Mouse (Mus musculus): Measurements from ENCODE around the gene Gm815. TPM values are rescaled to one million over a fixed set of nuclear protein-coding genes. Genes with fewer than 3 reads are reported as not detected.

Gm815 gene
- total and polyA plus RNA-seq, 3 experiments: not detected

GRCm38 (mm10) chr19:26858427-26859194, 27.1 kb upstream of the Gm815 start:
- Histone ChIP-seq H3K9me3 (replicated peaks; ENCODE audit: insufficient read depth, low read length) (no peaks in the 10 kb centered on the region), H3K4me1 (ENCODE audit: control insufficient read depth in 1 of 2, insufficient read depth in 2 of 2, low read length in 2 of 2) (peaks cover 0 to 7% of the 10 kb centered on the region in 2 experiments; a peak in 1 of 4 replicates), H3K4me3 (ENCODE audit: control insufficient read depth in 1 of 2, insufficient read depth in 1 of 2, low read depth in 2 of 2, low read length in 2 of 2) (no peak overlapping the region), H3K36me3 (ENCODE audit: control insufficient read depth in 1 of 2, insufficient read depth in 2 of 2, low read length in 2 of 2) (peaks cover 0 to 8% of the 10 kb centered on the region in 2 experiments; a peak in 2 of 4 replicates), H3K27ac (ENCODE audit: control insufficient read depth, low read depth, low read length) (no peak overlapping the region), H3K79me2 (ENCODE audit: control insufficient read depth, insufficient read depth, low read length, poor library complexity) (no peaks in the 10 kb centered on the region), H3K27me3 (ENCODE audit: control insufficient read depth in 1 of 2, insufficient read depth in 2 of 2, low read length in 2 of 2) (no peaks in the 10 kb centered on the region), H3K9ac (ENCODE audit: control insufficient read depth, low read depth, low read length, poor library complexity, severe bottlenecking) (no peak overlapping the region)
- DNase-seq (ENCODE audit: low read depth, low spot score): no peak
- TF ChIP-seq GABPA (IDR thresholded peaks at IDR 0.05; ENCODE audit: low read depth, low read length) (no peak), HCFC1 (IDR thresholded peaks at IDR 0.05; ENCODE audit: low read depth, low read length) (no peak), ZNF384 (IDR thresholded peaks at IDR 0.05; ENCODE audit: low read depth, low read length) (no peak), UBTF (IDR thresholded peaks at IDR 0.05; ENCODE audit: borderline replicate concordance, insufficient read depth, low read depth, low read length) (no peak)

GRCm38 (mm10) chr19:26859195-26859570, 26.5 kb upstream of the Gm815 start:
- peaks cover 0 to 2% of the 10 kb centered on the region in 2 experiments; a peak in 2 of 4 replicates for H3K36me3 ChIP-seq (ENCODE audit: control insufficient read depth in 1 of 2, insufficient read depth in 2 of 2, low read length in 2 of 2)
- H3K27ac ChIP-seq (ENCODE audit: control insufficient read depth, low read depth, low read length): no peak overlapping the region
- DNase-seq (ENCODE audit: low read depth, low spot score): no peak
- peaks cover 0 to 3% of the 10 kb centered on the region in 2 experiments; a peak in 1 of 4 replicates for H3K4me1 ChIP-seq (ENCODE audit: control insufficient read depth in 1 of 2, insufficient read depth in 2 of 2, low read length in 2 of 2)
- no peak overlapping the region for H3K9ac ChIP-seq (ENCODE audit: control insufficient read depth, low read depth, low read length, poor library complexity, severe bottlenecking)
- no peaks in the 10 kb centered on the region for H3K27me3 ChIP-seq (ENCODE audit: control insufficient read depth in 1 of 2, insufficient read depth in 2 of 2, low read length in 2 of 2)
- H3K79me2 ChIP-seq (ENCODE audit: control insufficient read depth, insufficient read depth, low read length, poor library complexity): no peaks in the 10 kb centered on the region
- TF ChIP-seq TBP (IDR thresholded peaks at IDR 0.05; ENCODE audit: low read depth, low read length) (no peak), CHD1 (IDR thresholded peaks at IDR 0.05; ENCODE audit: low read depth, low read length) (no peak), KAT2A (conservative IDR thresholded peaks at IDR 0.05; ENCODE audit: low read depth, low read length) (no peak), NRF1 (IDR thresholded peaks at IDR 0.05; ENCODE audit: insufficient read depth, low read depth, low read length, poor library complexity, severe bottlenecking) (no peak), MAFK (IDR thresholded peaks at IDR 0.05; ENCODE audit: borderline replicate concordance, low read depth, low read length) (no peak), MAX (IDR thresholded peaks at IDR 0.05; ENCODE audit: low read length) (no peak), UBTF (IDR thresholded peaks at IDR 0.05; ENCODE audit: borderline replicate concordance, insufficient read depth, low read depth, low read length) (no peak), ZKSCAN1 (IDR thresholded peaks at IDR 0.05; ENCODE audit: low read depth, low read length) (no peak), CTCF (IDR thresholded peaks at IDR 0.05 in 2 of 3, conservative IDR thresholded peaks at IDR 0.05 in 1 of 3; ENCODE audit: control insufficient read depth in 1 of 3, insufficient read depth in 1 of 3, low read depth in 2 of 3, low read length in 3 of 3, poor library complexity in 1 of 3, severe bottlenecking in 1 of 3) (no peak), ELF1 (IDR thresholded peaks at IDR 0.05; ENCODE audit: low read depth, low read length) (no peak), EP300 (IDR thresholded peaks at IDR 0.05; ENCODE audit: low read depth in 1 of 2, low read length in 2 of 2) (no peak), ETS1 (IDR thresholded peaks at IDR 0.05; ENCODE audit: low read depth, low read length) (no peak)
- no peaks in the 10 kb centered on the region for H3K9me3 ChIP-seq (replicated peaks; ENCODE audit: insufficient read depth, low read length)
- no peak overlapping the region for H3K4me3 ChIP-seq (ENCODE audit: control insufficient read depth in 1 of 2, insufficient read depth in 1 of 2, low read depth in 2 of 2, low read length in 2 of 2)
